Mouse (Mus musculus) testis, adult 2 months (tissue): ENCODE data around the gene Speer4d. TPM values are rescaled to one million over a fixed set of nuclear protein-coding genes. Genes with fewer than 3 reads are reported as not detected.

ENCODE experiments used
- polyA plus RNA-seq: library from polyadenylated mRNA; depleted of rRNA; stranded (reverse); fragments of >200 nt; gene quantifications from 2 replicates; pipeline ENCODE4 v1.2.3, GENCODE M21; 2012; rRNA removed

Speer4d gene
- polyA plus RNA-seq, 1 experiment, result 1.6 TPM

Other genes with a start within 250 kb of the Speer4d start
- gene Gm21149, start 142.5 kb upstream of the Speer4d start, polyA plus RNA-seq, result 9.8 and 15.2 TPM in 2 replicates
- 3.3 and 5.0 TPM in 2 replicates for gene Gm21190, start 89.8 kb upstream of the Speer4d start, polyA plus RNA-seq
- 5.2 and 7.5 TPM in 2 replicates for gene Gm21083, start 41.7 kb upstream of the Speer4d start, polyA plus RNA-seq
- 0.69 and 1.0 TPM in 2 replicates for gene 4930572O03Rik, start 38.0 kb downstream of the Speer4d start, polyA plus RNA-seq
- gene Speer4c, start 95.2 kb downstream of the Speer4d start, polyA plus RNA-seq, result 6.5 and 9.7 TPM in 2 replicates